ENCODE assay signal across 14 mouse cellular contexts in genomic region chr14:103125756-103126155, GRCm38 (mm10).
"Had no signal": no experiment of that assay in that cellular context is flagged by ENCODE, and none has a peak within 500 bp of the region (broad histone marks: within the 10 kb centered on the region; RNA-seq: fewer than 3 reads in every experiment).

No protein-coding gene starts in this region.

- DNase-seq: lung, adult 18-20 months; lung, embryonic 14.5 days; lung, postnatal 14 days; lung, postnatal 36 days; right cerebral cortex, postnatal 14 days; thymus, adult 2 months; thymus, postnatal 25 days; thymus, postnatal 4 days had no signal

- ATAC-seq: midbrain, embryonic 15.5 days had no signal

- H3K27ac ChIP-seq: liver, embryonic 14.5 days; macrophage; midbrain, embryonic 12.5 days; midbrain, embryonic 15.5 days; neural tube, embryonic 12.5 days had no signal

- H3K4me3 ChIP-seq: megakaryocyte, embryonic 14.5 days; midbrain, embryonic 12.5 days; midbrain, embryonic 15.5 days; neural tube, embryonic 12.5 days had no signal

- H3K4me1 ChIP-seq: megakaryocyte, embryonic 14.5 days; midbrain, embryonic 12.5 days; midbrain, embryonic 15.5 days; neural tube, embryonic 12.5 days had no signal

- H3K27me3 ChIP-seq: megakaryocyte, embryonic 14.5 days; midbrain, embryonic 12.5 days; midbrain, embryonic 15.5 days; neural tube, embryonic 12.5 days had no signal

- H3K4me2 ChIP-seq: lung, embryonic 14.5 days; midbrain, embryonic 12.5 days; midbrain, embryonic 15.5 days; neural tube, embryonic 12.5 days had no signal

- H3K9me3 ChIP-seq: megakaryocyte, embryonic 14.5 days; midbrain, embryonic 12.5 days; midbrain, embryonic 15.5 days; neural tube, embryonic 12.5 days had no signal

- H3K9ac ChIP-seq: liver, embryonic 14.5 days; lung, embryonic 14.5 days; midbrain, embryonic 12.5 days; midbrain, embryonic 15.5 days; neural tube, embryonic 12.5 days had no signal
